Mouse (Mus musculus): ENCODE results near the gene Sh3bp1.

GRCm38 (mm10) chr15:78868398-78868797 lies 31.2 kb upstream of the Sh3bp1 start:
- TF ChIP-seq CTCF (IDR thresholded peaks at IDR 0.05; ENCODE audit: low read depth, low read length) (no peak), GATA1 (IDR thresholded peaks at IDR 0.05; ENCODE audit: borderline replicate concordance, low read length) (no peak), GATA2 (IDR thresholded peaks at IDR 0.05; ENCODE audit: borderline replicate concordance, low read depth, low read length) (no peak), POLR2AphosphoS5 (IDR thresholded peaks at IDR 0.05; ENCODE audit: insufficient replicate concordance, low read depth, low read length) (no peak)
